Mouse (Mus musculus): ENCODE measurements at regions not wholly inside any gene's neighbourhood (a gene's known extent, or its start where the extent isn't known, plus 50 kb on each side); places are given as distances from the start of the nearest gene placed in this dataset.
"Not testable (repeated sequence)": the region's sequence is repeated elsewhere in the genome, so short reads cannot be mapped to it uniquely, and the experiment has no call there.

- H3K9me3 ChIP-seq (ENCODE audit: low read length); H3K9ac ChIP-seq; H3K36me3 ChIP-seq (ENCODE audit: insufficient read depth); H3K27ac ChIP-seq (ENCODE audit: low read depth, low read length); H3K4me1 ChIP-seq (ENCODE audit: insufficient read depth); H3K27me3 ChIP-seq (ENCODE audit: insufficient read depth, low read length): not testable (repeated sequence)
- ATAC-seq (peak; percentile 38), DNase-seq (peak; percentile 2)
- 5% methylated on average over 37 of the region's 39 CpGs for WGBS
- Histone ChIP-seq H3K4me2 (ENCODE audit: low read depth) (0 out of 2 replicates have a peak overlapping the region, but pooled peaks have one; percentile 10), H3K4me3 (ENCODE audit: low read depth, low read length) (peak overlapping the region; percentile 7; the same call in 1 of the 2 replicates)
These were observed 367.0 kb upstream of the Ywhaq start for GRCm38 (mm10) chr12:21784403-21784802.

- DNase-seq; H3K27me3 ChIP-seq (ENCODE audit: insufficient read depth, low read length); H3K4me3 ChIP-seq (ENCODE audit: low read depth, low read length); H3K4me2 ChIP-seq (ENCODE audit: low read depth); H3K27ac ChIP-seq (ENCODE audit: low read depth, low read length); H3K4me1 ChIP-seq (ENCODE audit: insufficient read depth); H3K9ac ChIP-seq; H3K36me3 ChIP-seq (ENCODE audit: insufficient read depth); H3K9me3 ChIP-seq (ENCODE audit: low read length); ATAC-seq: not testable (repeated sequence)
- 19% methylated on average over 22 of the region's 45 CpGs for WGBS
These were observed 361.3 kb upstream of the Ywhaq start for GRCm38 (mm10) chr12:21778717-21779116.

- not testable (repeated sequence) for H3K27me3 ChIP-seq (ENCODE audit: insufficient read depth, low read length); H3K4me3 ChIP-seq (ENCODE audit: low read depth, low read length); H3K4me2 ChIP-seq (ENCODE audit: low read depth); H3K9ac ChIP-seq; DNase-seq; H3K27ac ChIP-seq (ENCODE audit: low read depth, low read length); H3K36me3 ChIP-seq (ENCODE audit: insufficient read depth); H3K4me1 ChIP-seq (ENCODE audit: insufficient read depth); ATAC-seq; H3K9me3 ChIP-seq (ENCODE audit: low read length)
- 44% methylated on average over 48 of the region's 50 CpGs for WGBS
These were observed 360.9 kb upstream of the Ywhaq start for GRCm38 (mm10) chr12:21778308-21778707.

GRCm38 (mm10) chr12:21767717-21768116, 350.3 kb upstream of the Ywhaq start:
- not testable (repeated sequence) for H3K27me3 ChIP-seq (ENCODE audit: insufficient read depth, low read length); H3K4me3 ChIP-seq (ENCODE audit: low read depth, low read length); DNase-seq; H3K36me3 ChIP-seq (ENCODE audit: insufficient read depth); H3K4me1 ChIP-seq (ENCODE audit: insufficient read depth); ATAC-seq; H3K9me3 ChIP-seq (ENCODE audit: low read length); H3K4me2 ChIP-seq (ENCODE audit: low read depth); H3K27ac ChIP-seq (ENCODE audit: low read depth, low read length); H3K9ac ChIP-seq
- WGBS: 82% methylated on average over 2 of the region's 2 CpGs
